Mouse (Mus musculus) lung, adult 2 months (tissue): ENCODE measurements around the gene Nhsl1.

Experiments used
- CTCF ChIP-seq: fragments of 200-500 bp; IDR thresholded peaks from 2 replicates; pipeline ENCODE4 v1.5.1; 2011; ENCODE audit warnings: mild to moderate bottlenecking, low read length, control low read depth; ENCODE audit not compliant: insufficient read depth
- POLR2A ChIP-seq: fragments of 200-500 bp; IDR thresholded peaks from 2 replicates; pipeline ENCODE4 v1.6.1; 2011; ENCODE audit warnings: low read depth, mild to moderate bottlenecking, control low read depth, low read length, borderline replicate concordance; ENCODE audit errors: extremely low read depth

DNA sequence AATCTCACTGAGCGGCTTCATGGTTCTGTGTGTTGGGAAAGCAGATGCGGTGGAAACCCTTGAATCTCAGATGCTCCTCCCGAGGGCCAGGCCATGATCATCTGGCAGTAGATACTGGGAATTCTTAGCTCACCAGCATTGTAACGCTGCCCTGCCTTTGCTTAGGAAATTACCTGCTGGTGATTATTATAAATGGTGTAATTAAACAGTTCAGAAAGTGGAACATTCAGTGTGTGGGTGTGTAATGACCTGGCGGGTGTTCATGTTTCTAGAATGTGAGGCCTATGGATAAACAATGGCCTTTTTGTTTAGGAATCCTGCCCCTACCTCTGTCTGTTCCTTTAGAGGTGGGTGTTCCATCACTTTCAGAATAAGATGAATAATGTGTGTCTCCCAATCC, 39.7 kb downstream of the Nhsl1 start:
- no peak for TF ChIP-seq CTCF
- no peak for TF ChIP-seq POLR2A
